Mouse (Mus musculus) cerebellum, adult 11-12 months (tissue): ENCODE data around the gene Olfr295.

Experiments
- DNase-seq: peaks from one replicate; pipeline ENCODE4 v3.0.0; 2022

Olfr295 gene

GRCm38 (mm10) chr7:86583562-86583961, at the start of gene Olfr295:
Gene Olfr295, plus strand, starts transcription at chr7:86583862.
- no peak for DNase-seq

GRCm38 (mm10) chr7:86616543-86616942, 32.9 kb downstream of the Olfr295 start, which contains the start of gene Olfr294:
Gene Olfr294, minus strand, starts transcription at chr7:86616643.
- no peak for DNase-seq
